Mouse (Mus musculus) right cerebral cortex, postnatal 25 days (tissue): ENCODE data around the gene Col16a1.

Experiments used
- DNase-seq: peaks from one replicate; pipeline ENCODE4 v3.0.0; 2022

Col16a1 gene

GRCm38 (mm10) chr4:130085246-130085820 lies 37.7 kb downstream of the Col16a1 start:
- DNase-seq, result no peak

DNA sequence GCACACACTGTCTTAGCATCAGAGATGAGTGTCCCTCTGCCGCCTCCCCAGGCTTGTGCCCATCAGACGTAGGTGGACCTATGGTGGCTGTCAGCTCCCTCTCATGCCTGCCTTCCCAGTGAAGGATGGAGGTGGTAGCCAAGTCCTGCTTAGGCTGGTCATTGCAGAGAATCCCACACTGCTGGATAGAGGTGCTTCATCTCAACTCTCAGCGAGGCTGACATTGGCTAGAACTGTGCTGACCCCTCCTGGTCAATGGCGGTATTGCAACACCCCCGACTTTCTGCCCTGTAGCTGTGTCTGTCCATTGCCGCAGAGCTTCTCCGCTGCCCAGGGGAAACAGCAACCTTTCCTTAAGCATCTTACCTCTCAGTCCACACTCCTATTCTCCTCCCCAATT lies 39.7 kb downstream of the Col16a1 start:
- DNase-seq, result peak; percentile 86

DNA sequence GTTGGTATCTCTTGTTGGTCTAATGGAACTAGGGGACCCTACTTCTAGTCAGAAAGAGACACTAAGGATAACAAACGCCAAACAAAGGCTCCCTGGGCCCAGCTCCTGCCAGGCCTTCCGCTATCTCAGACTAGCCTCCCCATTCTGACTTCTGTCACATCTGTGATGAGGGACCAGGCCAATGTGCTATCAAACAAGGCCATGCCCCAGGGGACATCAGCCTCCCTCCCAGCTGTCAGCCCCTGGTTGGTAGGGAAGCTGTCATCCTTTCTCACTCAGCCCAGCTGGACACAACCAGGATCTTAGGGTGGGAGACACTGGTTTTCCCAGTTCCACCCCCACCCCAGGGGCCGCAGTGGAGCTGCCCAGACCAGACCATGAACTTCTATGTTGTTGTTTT lies 47.5 kb downstream of the Col16a1 start:
- no peak for DNase-seq

DNA sequence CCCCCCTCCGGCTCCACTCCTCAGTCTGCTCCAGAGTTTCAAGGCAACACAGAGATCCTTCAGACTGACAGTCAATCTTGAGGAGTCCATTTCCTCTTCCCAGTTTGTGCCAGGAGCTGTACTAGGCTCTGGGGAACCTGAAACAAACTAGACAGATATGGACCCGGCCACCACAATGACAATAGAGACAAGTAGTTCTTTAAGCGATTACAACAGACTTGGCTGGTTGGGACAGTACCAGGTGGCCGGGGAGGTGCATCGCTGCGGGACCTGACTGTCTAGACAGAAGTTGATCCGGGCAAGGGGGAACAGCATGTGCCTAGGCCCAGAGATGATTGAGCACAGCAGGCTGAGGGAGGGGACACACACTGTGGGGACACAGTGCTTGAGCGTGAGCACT lies 53.5 kb downstream of the Col16a1 start:
- DNase-seq, result no peak

- DNase-seq, result no peak
These were observed 54.5 kb downstream of the Col16a1 start, which contains the start of gene Pef1 for GRCm38 (mm10) chr4:130102111-130102651. TSS of gene Pef1 (plus strand) at chr4:130102558.

DNA sequence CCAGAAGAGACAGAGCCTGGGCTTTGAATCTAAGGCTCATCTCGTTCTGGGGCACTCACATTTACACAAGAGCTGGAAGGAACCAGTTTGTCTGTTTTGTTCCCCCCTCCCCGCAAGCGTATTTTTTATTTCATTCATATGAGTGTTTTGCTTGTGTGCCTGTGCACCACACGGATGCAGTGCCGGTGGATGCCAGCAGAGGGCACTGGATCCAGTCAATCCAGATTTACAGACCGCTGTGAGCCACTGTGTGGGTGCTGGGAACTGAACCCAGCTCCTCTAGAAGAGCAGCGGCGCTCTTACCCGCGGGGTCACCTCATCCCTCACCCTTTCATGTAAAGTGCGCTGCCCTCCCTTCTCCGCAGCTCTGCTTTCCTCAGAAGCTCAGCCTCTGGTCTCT lies 56.0 kb downstream of the Col16a1 start:
- DNase-seq, result no peak

- no peak for DNase-seq
These were observed 56.9 kb downstream of the Col16a1 start for GRCm38 (mm10) chr4:130104584-130104983.

DNA sequence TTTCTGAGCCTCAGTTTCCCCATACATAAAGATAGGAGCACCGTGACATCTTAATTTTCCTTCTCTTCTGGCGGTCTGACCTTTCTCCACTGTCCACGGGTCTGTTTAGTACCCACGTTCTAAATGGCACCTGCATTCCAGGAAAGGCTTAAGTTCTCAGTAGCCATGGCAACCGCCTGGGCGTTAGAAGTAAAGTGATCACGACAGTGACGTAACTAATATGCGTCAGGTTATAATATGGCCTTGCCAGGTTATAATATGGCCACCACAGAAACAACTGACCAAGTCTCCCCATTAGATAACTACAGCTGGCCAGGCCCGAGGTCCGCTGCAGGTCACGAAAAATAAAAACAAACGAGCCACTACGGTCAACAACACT lies 59.4 kb downstream of the Col16a1 start:
- DNase-seq, result no peak

DNA sequence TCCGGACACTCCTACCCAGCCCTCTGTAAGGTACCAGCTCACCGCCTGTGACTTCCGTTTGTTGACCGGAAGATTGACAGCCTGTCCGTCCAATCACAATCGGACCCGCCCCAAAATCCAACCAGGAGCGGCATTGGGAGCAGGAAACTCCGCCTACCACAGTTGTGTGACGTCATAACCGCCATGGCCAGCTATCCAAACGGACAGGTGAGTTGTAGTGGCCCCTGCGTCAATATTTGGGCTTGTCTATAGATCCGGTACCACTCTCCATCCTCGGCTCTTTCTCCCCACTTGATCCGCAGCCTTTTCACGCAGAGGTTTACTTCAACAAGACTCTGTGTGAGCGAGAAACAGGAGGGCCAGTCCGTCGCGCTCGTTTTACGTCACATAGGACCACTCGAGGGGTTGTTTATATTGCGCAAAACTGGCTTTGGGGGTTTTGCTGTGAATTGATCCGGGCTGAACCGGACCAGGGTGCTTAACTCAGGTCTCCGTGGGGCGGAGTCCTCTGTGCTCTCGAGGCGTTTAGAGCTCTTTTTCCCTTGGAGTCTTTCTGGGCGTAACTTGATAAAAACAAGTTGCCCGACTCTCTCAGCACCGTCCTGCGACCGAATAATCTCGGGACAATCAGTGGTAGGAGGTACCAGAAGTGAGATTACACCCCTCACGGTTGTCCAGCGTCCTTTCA lies 59.9 kb downstream of the Col16a1 start:
- peak; percentile 100 for DNase-seq

GRCm38 (mm10) chr4:130108929-130109328 lies 61.3 kb downstream of the Col16a1 start:
- DNase-seq, result no peak

DNA sequence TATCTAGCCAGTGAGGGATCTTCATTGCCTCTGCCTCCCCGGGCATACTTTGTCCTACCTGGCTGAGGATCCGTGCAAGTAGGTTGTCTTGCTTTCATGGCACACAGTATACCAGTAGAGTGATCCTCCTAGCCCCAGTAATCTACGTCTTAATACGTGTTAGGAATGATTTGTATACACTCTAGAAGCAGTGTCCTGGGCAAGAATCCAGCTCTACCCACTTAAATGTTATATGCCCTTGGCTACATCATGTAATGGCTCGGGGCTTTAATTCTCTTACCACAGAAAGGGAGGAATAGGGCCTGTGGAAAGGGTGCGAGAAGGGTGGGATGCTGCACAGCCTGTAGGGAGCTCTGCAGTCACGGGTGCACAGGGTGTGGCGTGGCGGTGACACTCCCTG lies 62.0 kb downstream of the Col16a1 start:
- no peak for DNase-seq

DNA sequence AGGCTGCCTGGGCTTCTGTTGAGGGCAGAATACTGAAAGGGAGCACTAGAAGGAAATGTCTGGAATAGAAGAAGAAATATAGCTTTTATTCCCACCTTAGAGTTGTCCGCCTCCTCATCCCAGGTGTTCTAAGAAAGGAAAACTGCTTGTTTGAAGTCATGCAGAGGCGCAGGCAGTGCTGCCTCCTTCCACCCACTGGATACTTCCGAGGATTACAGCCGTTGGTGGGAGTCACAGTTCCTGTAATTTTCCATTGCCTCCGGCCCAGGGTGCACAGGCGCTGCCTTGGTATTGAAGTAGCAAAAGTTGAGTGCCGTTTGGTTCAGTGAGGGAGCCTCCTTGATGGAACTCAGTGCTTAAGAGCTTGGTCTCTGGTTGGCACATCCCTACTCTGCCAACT lies 62.5 kb downstream of the Col16a1 start:
- peak; percentile 32 for DNase-seq

DNA sequence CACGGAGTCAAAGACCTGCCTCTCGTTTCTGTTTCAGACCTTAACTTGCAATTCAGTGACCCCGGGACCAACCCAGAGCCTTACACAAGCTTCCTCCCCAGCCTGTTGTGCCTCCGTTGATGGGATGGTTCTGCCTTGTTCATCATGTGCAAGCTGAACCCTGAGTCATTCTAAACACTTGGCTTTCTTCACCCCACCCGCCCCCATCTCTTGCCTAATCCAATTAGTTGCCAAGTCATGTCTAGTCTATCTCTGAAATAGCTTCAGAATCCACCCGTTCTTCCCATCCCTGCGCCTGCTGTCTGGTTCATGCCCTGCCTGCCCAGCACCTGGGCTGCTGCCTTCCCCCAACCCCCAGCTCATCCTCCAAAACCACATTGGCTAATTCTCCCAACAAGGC lies 64.7 kb downstream of the Col16a1 start:
- no peak for DNase-seq

DNA sequence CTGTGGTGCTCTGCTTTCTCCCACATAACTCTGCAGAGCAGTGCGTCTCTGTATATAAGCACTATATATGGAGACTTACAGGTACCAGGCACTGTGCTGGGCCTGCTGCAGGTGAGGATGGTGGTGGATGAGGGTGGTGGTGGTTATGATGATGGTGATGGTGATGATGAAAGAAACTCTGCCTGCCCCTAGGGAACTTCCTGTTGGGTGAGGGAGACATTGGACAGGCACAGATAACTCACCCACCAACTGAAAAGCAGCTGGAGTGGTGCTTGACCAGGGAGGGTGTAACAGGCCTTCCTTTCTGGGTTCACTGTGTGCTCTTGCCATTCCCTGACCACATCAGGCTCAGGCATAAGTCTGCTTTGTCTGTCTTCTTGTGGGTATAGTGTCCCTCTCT lies 65.1 kb downstream of the Col16a1 start:
- DNase-seq, result no peak

GRCm38 (mm10) chr4:130120752-130121151 lies 73.1 kb downstream of the Col16a1 start:
- DNase-seq, result no peak

DNA sequence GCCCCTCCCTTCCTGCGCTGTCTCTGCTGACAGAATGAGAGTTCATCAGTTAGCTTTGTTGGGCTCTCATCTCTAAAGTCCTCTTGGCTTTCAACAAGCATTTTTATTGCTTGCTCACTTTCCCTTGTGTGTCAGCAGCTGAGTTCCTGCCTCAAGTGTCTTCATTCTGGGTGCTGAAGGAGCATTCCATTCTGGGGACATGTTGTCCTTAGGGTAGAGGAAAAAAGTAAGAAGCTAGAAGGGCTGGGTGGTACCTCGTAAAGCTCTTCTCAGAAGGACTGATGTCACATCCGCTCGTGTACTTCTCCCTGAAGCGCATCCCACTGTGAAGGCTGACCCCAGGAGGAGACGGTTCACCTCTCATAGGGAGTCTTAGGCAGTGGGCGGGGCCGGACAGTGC lies 73.9 kb downstream of the Col16a1 start:
- DNase-seq, result no peak

GRCm38 (mm10) chr4:130123020-130123419 lies 75.4 kb downstream of the Col16a1 start:
- DNase-seq, result no peak

GRCm38 (mm10) chr4:130124110-130124509 lies 76.5 kb downstream of the Col16a1 start:
- no peak for DNase-seq

DNA sequence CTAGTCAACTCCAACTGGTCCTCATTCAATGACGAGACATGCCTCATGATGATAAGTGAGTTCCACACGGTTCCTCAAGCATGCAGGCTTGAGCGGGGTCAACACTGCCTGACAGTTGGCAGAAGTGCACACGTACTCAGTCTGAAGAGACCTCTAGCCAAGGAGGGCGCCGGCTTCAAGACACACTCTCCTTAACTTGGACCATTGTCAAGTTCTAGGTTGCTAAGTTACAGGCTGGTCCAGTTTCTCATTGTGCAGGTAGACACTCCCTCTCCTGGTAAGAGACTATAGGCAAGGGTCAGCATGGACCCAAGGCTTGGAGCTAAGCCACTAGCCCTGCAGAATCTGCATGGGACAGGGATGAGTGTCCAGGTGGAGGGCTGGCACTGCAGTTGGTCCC lies 77.5 kb downstream of the Col16a1 start:
- no peak for DNase-seq

- no peak for DNase-seq
These were observed 78.3 kb downstream of the Col16a1 start for GRCm38 (mm10) chr4:130125935-130126334.

GRCm38 (mm10) chr4:130128907-130129306 lies 81.3 kb downstream of the Col16a1 start:
- no peak for DNase-seq

DNA sequence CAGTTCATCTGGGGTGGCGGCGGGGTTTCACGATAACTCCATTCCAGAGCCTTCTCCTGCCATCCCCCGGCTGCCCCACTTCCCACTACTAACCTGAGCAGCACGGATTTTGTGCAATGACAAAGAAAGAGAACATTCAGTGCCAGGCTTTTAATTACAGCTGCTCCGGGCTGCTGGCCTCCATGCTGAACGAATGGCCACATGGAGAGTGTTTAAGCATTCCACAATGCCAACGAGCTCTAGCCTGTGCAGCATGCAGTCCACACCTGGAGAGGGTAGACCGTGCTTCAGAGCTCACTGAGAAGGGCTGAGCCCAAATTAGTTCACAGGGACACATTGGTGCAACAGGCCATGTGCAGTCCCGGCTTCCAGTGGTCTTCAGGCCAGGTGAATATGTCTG lies 82.4 kb downstream of the Col16a1 start:
- no peak for DNase-seq

DNA sequence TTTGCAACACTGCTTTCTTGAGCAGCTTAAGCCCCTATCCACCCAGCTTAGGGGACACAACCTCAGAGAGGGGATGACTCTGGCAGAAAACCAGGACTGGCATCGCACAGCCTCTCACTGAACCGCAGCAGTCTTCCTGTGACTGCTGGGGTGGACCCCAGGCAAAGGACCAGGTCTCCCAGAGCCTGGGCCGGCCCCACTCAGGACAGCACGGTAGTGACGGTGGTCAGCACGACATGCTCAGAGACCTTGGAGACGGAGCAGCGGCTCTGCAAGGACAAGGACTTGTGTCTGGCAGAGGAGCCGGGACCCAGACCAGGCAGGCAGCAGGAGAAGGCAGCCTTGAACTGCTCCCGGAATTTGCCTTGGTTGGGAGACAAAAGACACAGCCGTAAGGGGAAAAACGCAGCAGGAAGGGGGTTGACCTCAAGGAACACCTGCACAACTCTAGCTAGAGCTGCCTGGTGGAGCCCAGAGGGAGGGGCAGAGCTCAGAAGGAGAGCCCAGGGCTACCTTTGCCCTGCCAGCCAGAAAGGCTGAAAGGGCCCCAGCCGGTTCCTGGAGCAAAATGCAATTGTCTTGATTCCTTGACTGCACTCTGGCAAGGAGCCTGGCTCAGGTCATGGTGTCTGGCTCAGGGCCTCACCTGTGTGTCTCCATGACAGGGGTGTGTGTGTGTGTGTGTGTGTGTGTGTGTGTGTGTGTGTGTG lies 83.2 kb downstream of the Col16a1 start:
- DNase-seq, result no peak

DNA sequence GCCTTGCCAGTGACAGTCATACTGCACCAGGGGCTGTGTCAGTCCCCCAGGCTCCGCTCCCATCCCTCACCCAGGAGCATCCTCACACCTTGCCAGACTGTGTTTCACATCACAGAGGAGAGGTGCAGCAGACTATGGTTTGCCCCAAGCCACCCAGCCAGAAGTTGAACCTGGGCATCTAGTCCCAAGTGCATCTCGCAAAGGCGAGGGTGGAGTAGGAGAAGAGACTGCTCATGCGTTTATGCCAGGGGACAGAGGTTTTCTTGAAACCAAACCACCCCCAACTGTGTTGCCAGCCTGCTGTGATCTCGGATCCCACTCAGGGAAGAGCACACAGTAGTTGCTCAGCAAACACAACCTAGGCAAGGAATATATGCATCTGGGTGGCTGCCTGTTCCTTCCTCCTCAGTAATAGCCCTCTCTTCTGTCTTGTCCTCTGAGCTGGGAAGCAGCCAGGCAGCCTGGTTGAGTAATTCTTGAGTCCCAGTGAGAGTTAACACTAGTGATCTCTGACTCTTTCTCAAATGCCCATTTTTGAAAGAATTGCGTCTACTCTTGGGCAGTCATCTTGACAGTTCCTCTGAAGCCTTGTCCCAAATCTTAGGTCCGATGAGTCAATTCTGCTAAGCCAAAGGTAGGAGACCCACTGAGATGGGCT lies 83.9 kb downstream of the Col16a1 start:
- DNase-seq, result no peak
